Mouse (Mus musculus) urinary bladder, postnatal 36 days (tissue): Measurements from ENCODE around the gene Arsa.
A peak's percentile ranks its signal among the peaks of the same experiment; 100 is the strongest.

ENCODE experiments used
- DNase-seq, 2 experiments: peaks; one replicate each; pipeline ENCODE4 v3.0.0; 2022; ENCODE audit warnings: low spot score in 2 of 2, mixed read lengths in 1 of 2

Arsa gene

GRCm38 (mm10) chr15:89477091-89477491 is at the start of gene Arsa:
Gene Arsa (minus strand): TSS chr15:89477425.
- DNase-seq, result no peak

GRCm38 (mm10) chr15:89526776-89527325 is 49.6 kb upstream of the Arsa start:
- DNase-seq, result no peak

- DNase-seq, result no peak
These were observed 48.7 kb upstream of the Arsa start for GRCm38 (mm10) chr15:89525896-89526295.

GRCm38 (mm10) chr15:89525464-89525863 is 48.2 kb upstream of the Arsa start:
- no peak for DNase-seq

- DNase-seq, result no peak
These were observed 47.6 kb upstream of the Arsa start for GRCm38 (mm10) chr15:89524611-89525415.

- no peak for DNase-seq
These were observed 46.9 kb upstream of the Arsa start for GRCm38 (mm10) chr15:89524001-89524571.

- DNase-seq, result no peak
These were observed 46.1 kb upstream of the Arsa start for GRCm38 (mm10) chr15:89523283-89523832.

- DNase-seq, result no peak
These were observed 45.5 kb upstream of the Arsa start for GRCm38 (mm10) chr15:89522566-89523282.

- DNase-seq, result no peak
These were observed 44.7 kb upstream of the Arsa start for GRCm38 (mm10) chr15:89521951-89522350.

- no peak for DNase-seq
These were observed 35.5 kb upstream of the Arsa start for GRCm38 (mm10) chr15:89512679-89513078.

GRCm38 (mm10) chr15:89507751-89508150 is 30.5 kb upstream of the Arsa start:
- DNase-seq, result no peak

GRCm38 (mm10) chr15:89504838-89505237 is 27.6 kb upstream of the Arsa start:
- DNase-seq, result no peak

GRCm38 (mm10) chr15:89501321-89501720 is 24.1 kb upstream of the Arsa start:
- no peak for DNase-seq

GRCm38 (mm10) chr15:89500221-89500791 is 23.1 kb upstream of the Arsa start:
- DNase-seq, result no peak

- DNase-seq, result no peak
These were observed 22.6 kb upstream of the Arsa start for GRCm38 (mm10) chr15:89499784-89500220.

- DNase-seq, result no peak
These were observed 21.9 kb upstream of the Arsa start, which contains the start of gene Shank3 for GRCm38 (mm10) chr15:89498961-89499688. Gene Shank3 (plus strand): TSS chr15:89499623.

GRCm38 (mm10) chr15:89498049-89498960 is 21.1 kb upstream of the Arsa start:
- DNase-seq, result no peak

GRCm38 (mm10) chr15:89497391-89498048 is 20.3 kb upstream of the Arsa start:
- DNase-seq, result peak in 1 of 2 experiments; percentile 38

GRCm38 (mm10) chr15:89496841-89497240 is 19.6 kb upstream of the Arsa start:
- DNase-seq, result no peak
